Mouse (Mus musculus) liver, embryonic 15.5 days (tissue): ENCODE data around the gene Gm16181. TPM values are rescaled to one million over a fixed set of nuclear protein-coding genes. Genes with fewer than 3 reads are reported as not detected.

Experiments used
- ATAC-seq: fragments of 200-750 bp; cut with Nextera tagmentation; 2 replicates; pipeline ENCODE4 v1.8.0; 2017; ENCODE audit warnings: moderate number of reproducible peaks, mild to moderate bottlenecking, moderate library complexity; ENCODE audit not compliant: insufficient read depth
- H3K27ac ChIP-seq: fragments of 300-500 bp; sonication (generic); replicated peaks from 2 replicates; pipeline ENCODE4 v1.5.1; 2015; ENCODE audit warnings: mild to moderate bottlenecking, inconsistent platforms
- H3K27me3 ChIP-seq: fragments of 300-500 bp; sonication (generic); 2 replicates; pipeline ENCODE4 v1.6.1; 2015; ENCODE audit warnings: mild to moderate bottlenecking, inconsistent platforms
- H3K36me3 ChIP-seq: fragments of 300-500 bp; sonication (generic); replicated peaks from 2 replicates; pipeline ENCODE4 v1.6.1; 2015; ENCODE audit warnings: moderate library complexity, mild to moderate bottlenecking, inconsistent platforms
- H3K4me1 ChIP-seq: fragments of 300-500 bp; sonication (generic); replicated peaks from 2 replicates; pipeline ENCODE4 v1.6.1; 2015; ENCODE audit warnings: inconsistent platforms
- H3K4me2 ChIP-seq: fragments of 300-500 bp; sonication (generic); 2 replicates; pipeline ENCODE4 v1.6.1; 2015; ENCODE audit warnings: moderate library complexity, mild to moderate bottlenecking, inconsistent platforms
- H3K4me3 ChIP-seq: fragments of 300-500 bp; sonication (generic); replicated peaks from 2 replicates; pipeline ENCODE4 v1.5.1; 2015; ENCODE audit warnings: mild to moderate bottlenecking, inconsistent platforms
- H3K9ac ChIP-seq: fragments of 300-500 bp; sonication (generic); 2 replicates; pipeline ENCODE4 v1.6.1; 2015; ENCODE audit warnings: moderate library complexity, mild to moderate bottlenecking, inconsistent platforms
- H3K9me3 ChIP-seq: fragments of 300-500 bp; sonication (generic); replicated peaks from 2 replicates; pipeline ENCODE4 v1.6.1; 2016; ENCODE audit warnings: inconsistent platforms
- WGBS: fragments of 180-500 bp; shearing (Covaris S2); methylation state at CpG from one replicate; pipeline ENCODE4 v1.1.7; 2015; ENCODE audit warnings: mixed read lengths; ENCODE audit not compliant: insufficient replicate concordance; 5-methylcytosine and 5-hydroxymethylcytosine counted together
- polyA plus RNA-seq: library from polyadenylated mRNA; unstranded; fragments of >200 nt; fragmentation: Nextera tagmentation; extraction: Ambion mirVana; gene quantifications from 2 replicates; pipeline ENCODE4 v1.2.1, GENCODE M21; 2015

Gene Gm16181
- polyA plus RNA-seq, 1 experiment from 2014 or later: 0.24 TPM

- no peak for ATAC-seq
- peak overlapping the region; percentile 54 for H3K4me3 ChIP-seq
- H3K27ac ChIP-seq: peak overlapping the region; percentile 74
- H3K4me2 ChIP-seq: peak overlapping the region; percentile 21
- H3K4me1 ChIP-seq: peaks cover 29% of the 10 kb centered on the region
- no peaks in the 10 kb centered on the region for H3K27me3 ChIP-seq
- H3K36me3 ChIP-seq: no peaks in the 10 kb centered on the region
- no peak overlapping the region for H3K9ac ChIP-seq
- no peaks in the 10 kb centered on the region for H3K9me3 ChIP-seq
- WGBS: 52% methylated on average over 4 of the region's 4 CpGs
Measured at GRCm38 (mm10) chr17:35187345-35187744, 33.3 kb upstream of the Gm16181 start.

GRCm38 (mm10) chr17:35187959-35188610 is 32.5 kb upstream of the Gm16181 start, which contains the start of gene Lst1:
Gene Lst1, minus strand, starts transcription at chr17:35188439.
- no peak within 1 kb of the TSS for H3K9ac ChIP-seq

GRCm38 (mm10) chr17:35189186-35189585 is 31.4 kb upstream of the Gm16181 start:
- Histone ChIP-seq H3K4me2 (0 out of 2 replicates have a peak overlapping the region, but pooled peaks have one; percentile 27), H3K4me3 (no peak overlapping the region), H3K36me3 (no peaks in the 10 kb centered on the region), H3K9me3 (no peaks in the 10 kb centered on the region), H3K9ac (no peak overlapping the region), H3K4me1 (peaks cover 33% of the 10 kb centered on the region), H3K27me3 (peaks cover 6% of the 10 kb centered on the region), H3K27ac (peak overlapping the region; percentile 74)
- no peak; the same call in 1 of the 2 replicates for ATAC-seq
- WGBS: 17% methylated on average over 1 of the region's 1 CpGs

More at GRCm38 (mm10) chr17:35187959-35188610, 32.5 kb upstream of the Gm16181 start, which contains the start of gene Lst1:
- Histone ChIP-seq H3K4me2 (peak within 1 kb of the TSS; percentile 21), H3K4me1 (peaks cover 29% of the 10 kb centered on the region), H3K27ac (peak within 1 kb of the TSS; percentile 74), H3K36me3 (no peaks in the 10 kb centered on the region), H3K4me3 (peak within 1 kb of the TSS; percentile 54), H3K9me3 (no peaks in the 10 kb centered on the region), H3K27me3 (no peaks in the 10 kb centered on the region)
- WGBS: 31% methylated on average over 7 of the region's 7 CpGs
- no peak for ATAC-seq

GRCm38 (mm10) chr17:35190096-35190495 is 30.5 kb upstream of the Gm16181 start:
- Histone ChIP-seq H3K27me3 (peaks cover 15% of the 10 kb centered on the region), H3K27ac (peak overlapping the region; percentile 74), H3K4me2 (peak overlapping the region; percentile 27), H3K9ac (no peak overlapping the region), H3K9me3 (no peaks in the 10 kb centered on the region), H3K36me3 (no peaks in the 10 kb centered on the region), H3K4me1 (peaks cover 42% of the 10 kb centered on the region), H3K4me3 (no peak overlapping the region)
- 17% methylated on average over 4 of the region's 4 CpGs for WGBS
- ATAC-seq: no peak

- no peak for ATAC-seq
- Histone ChIP-seq H3K4me3 (no peak overlapping the region), H3K36me3 (no peaks in the 10 kb centered on the region), H3K27ac (no peak overlapping the region), H3K4me2 (no peak overlapping the region), H3K27me3 (peaks cover 31% of the 10 kb centered on the region), H3K9me3 (no peaks in the 10 kb centered on the region), H3K9ac (no peak overlapping the region), H3K4me1 (peaks cover 44% of the 10 kb centered on the region)
- WGBS: 42% methylated on average over 2 of the region's 2 CpGs
Measured at GRCm38 (mm10) chr17:35191723-35192122, 28.9 kb upstream of the Gm16181 start.

- H3K4me1 ChIP-seq: peaks cover 42% of the 10 kb centered on the region
- no peaks in the 10 kb centered on the region for H3K9me3 ChIP-seq
- no peak overlapping the region for H3K4me3 ChIP-seq
- H3K36me3 ChIP-seq: no peaks in the 10 kb centered on the region
- H3K27me3 ChIP-seq: peaks cover 37% of the 10 kb centered on the region
- 45% methylated on average over 5 of the region's 5 CpGs for WGBS
- no peak for ATAC-seq
- peak overlapping the region; percentile 64; the same call in 1 of the 2 replicates for H3K27ac ChIP-seq
- no peak overlapping the region for H3K4me2 ChIP-seq
- no peak overlapping the region for H3K9ac ChIP-seq
Measured at GRCm38 (mm10) chr17:35192924-35193323, 27.7 kb upstream of the Gm16181 start.

- Histone ChIP-seq H3K9ac (0 out of 2 replicates have a peak within 1 kb of the TSS, but pooled peaks have one; percentile 40), H3K4me3 (peak within 1 kb of the TSS; percentile 49), H3K27ac (peak within 1 kb of the TSS; percentile 38; the same call in 1 of the 2 replicates), H3K4me1 (peaks cover 40% of the 10 kb centered on the region), H3K4me2 (peak within 1 kb of the TSS; percentile 74), H3K9me3 (no peaks in the 10 kb centered on the region), H3K36me3 (no peaks in the 10 kb centered on the region), H3K27me3 (peaks cover 46% of the 10 kb centered on the region)
- WGBS: 46% methylated on average over 28 of the region's 28 CpGs
- ATAC-seq: no peak
Measured at GRCm38 (mm10) chr17:35193881-35194843, 26.5 kb upstream of the Gm16181 start, which contains the start of gene Ltb. Gene Ltb, plus strand, starts transcription at chr17:35194439.

GRCm38 (mm10) chr17:35194844-35195630 is 25.6 kb upstream of the Gm16181 start:
- Histone ChIP-seq H3K27me3 (peaks cover 52% of the 10 kb centered on the region), H3K4me2 (peak overlapping the region; percentile 74), H3K4me3 (peak overlapping the region; percentile 49), H3K9me3 (no peaks in the 10 kb centered on the region), H3K9ac (peak overlapping the region; percentile 40; the same call in 1 of the 2 replicates), H3K27ac (0 out of 2 replicates have a peak overlapping the region, but pooled peaks have one; percentile 38), H3K36me3 (no peaks in the 10 kb centered on the region), H3K4me1 (peaks cover 32% of the 10 kb centered on the region)
- WGBS: 35% methylated on average over 19 of the region's 19 CpGs
- no peak for ATAC-seq

- ATAC-seq: peak; percentile 67
- peaks cover 35% of the 10 kb centered on the region for H3K4me1 ChIP-seq
- peak overlapping the region; percentile 74 for H3K4me2 ChIP-seq
- H3K4me3 ChIP-seq: peak overlapping the region; percentile 49
- no peaks in the 10 kb centered on the region for H3K9me3 ChIP-seq
- peaks cover 59% of the 10 kb centered on the region for H3K27me3 ChIP-seq
- 0 out of 2 replicates have a peak overlapping the region, but pooled peaks have one; percentile 38 for H3K27ac ChIP-seq
- H3K36me3 ChIP-seq: no peaks in the 10 kb centered on the region
- 1% methylated on average over 66 of the region's 66 CpGs for WGBS
- peak overlapping the region; percentile 40; the same call in 1 of the 2 replicates for H3K9ac ChIP-seq
Measured at GRCm38 (mm10) chr17:35195631-35196320, 24.9 kb upstream of the Gm16181 start.

- H3K27ac ChIP-seq: no peak overlapping the region
- H3K4me3 ChIP-seq: peak overlapping the region; percentile 49
- H3K9ac ChIP-seq: peak overlapping the region; percentile 33; the same call in 1 of the 2 replicates
- peak overlapping the region; percentile 74 for H3K4me2 ChIP-seq
- H3K4me1 ChIP-seq: peaks cover 40% of the 10 kb centered on the region
- no peaks in the 10 kb centered on the region for H3K36me3 ChIP-seq
- ATAC-seq: no peak
- no peaks in the 10 kb centered on the region for H3K9me3 ChIP-seq
- WGBS: 31% methylated on average over 9 of the region's 9 CpGs
- peaks cover 64% of the 10 kb centered on the region for H3K27me3 ChIP-seq
Measured at GRCm38 (mm10) chr17:35196321-35196641, 24.4 kb upstream of the Gm16181 start.
